Mouse (Mus musculus) urinary bladder, postnatal 0 days (tissue): ENCODE data around the gene Abcb7. TPM values are rescaled to one million over a fixed set of nuclear protein-coding genes. Genes with fewer than 3 reads are reported as not detected.

Source experiments
- polyA plus RNA-seq: library from polyadenylated mRNA; unstranded; fragments of >200 nt; fragmentation: Nextera tagmentation; extraction: Ambion mirVana; gene quantifications from 2 replicates; pipeline ENCODE4 v1.2.1, GENCODE M21; 2015

The Abcb7 gene
- 2.5 TPM in 2 replicates for polyA plus RNA-seq

DNA sequence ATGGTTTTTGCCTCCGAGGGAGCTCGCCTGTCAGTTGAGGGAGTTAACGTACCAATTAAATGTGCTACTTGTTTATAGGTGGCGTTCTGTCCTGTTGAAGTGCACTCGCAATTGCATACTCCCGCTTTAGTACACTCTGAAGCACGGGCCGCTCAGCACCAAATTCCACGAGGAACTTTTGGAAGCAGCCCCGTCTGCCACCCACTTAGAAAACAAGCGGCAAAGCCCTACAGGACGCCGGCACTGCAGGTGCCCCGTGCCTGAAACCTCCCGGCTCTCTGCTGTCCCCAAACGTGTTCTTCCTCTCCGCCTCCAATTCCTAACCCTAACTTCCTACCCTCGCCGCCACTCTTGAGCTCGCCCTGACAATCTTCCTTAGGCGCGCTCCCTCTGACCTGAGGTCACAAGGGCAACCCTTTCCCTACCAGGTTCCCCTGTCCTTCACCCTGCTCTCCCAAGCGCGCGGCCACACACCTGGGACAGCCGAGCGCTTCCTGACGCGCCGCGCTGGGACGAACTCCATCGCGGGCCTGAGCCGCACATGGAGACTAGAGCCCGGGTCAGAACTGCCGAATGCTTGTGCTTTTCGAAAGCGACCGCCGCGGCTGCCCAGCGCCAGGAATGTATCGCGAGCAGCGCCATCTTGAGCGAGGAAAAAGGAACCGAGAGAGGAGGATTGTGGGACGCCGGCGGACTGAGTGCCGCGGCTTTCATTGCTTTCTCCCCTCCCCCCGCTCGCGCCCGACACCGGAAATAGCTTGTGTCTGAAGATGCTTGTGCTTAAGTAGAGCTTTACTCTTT, at the start of gene Abcb7:
TSS of gene Abcb7 (minus strand) at position 674 of the 801 bp plus-strand sequence.

Other genes starting within 250 kb of the Abcb7 start
- gene Nexmif, start 212.7 kb downstream of the Abcb7 start, polyA plus RNA-seq, result 0.36 and 0.42 TPM in 2 replicates
- gene Uprt, start 69.0 kb upstream of the Abcb7 start, polyA plus RNA-seq, result 0.89 and 0.92 TPM in 2 replicates